Mouse (Mus musculus): ENCODE measurements around the gene Etfbkmt.

DNA sequence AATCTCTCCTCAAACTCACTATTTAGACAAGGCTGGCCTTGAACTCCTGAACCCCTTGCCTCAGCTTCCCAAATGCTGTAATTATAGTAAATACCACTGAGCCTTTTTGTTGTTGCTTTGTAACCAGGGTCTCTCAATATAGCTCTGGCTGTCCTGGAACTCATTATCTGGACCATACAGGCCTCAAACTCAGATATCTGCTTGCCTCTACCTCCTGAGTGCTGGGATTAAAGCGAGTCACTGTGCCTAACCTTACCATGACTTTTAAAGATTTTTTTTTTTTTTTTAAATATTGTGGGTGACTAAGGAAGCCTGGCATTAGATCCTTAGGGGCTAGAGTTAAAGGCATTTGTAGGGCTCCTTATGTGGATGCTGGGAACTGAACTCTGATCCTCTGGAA, 44.4 kb downstream of the Etfbkmt start:
- TF ChIP-seq CTCF (IDR thresholded peaks at IDR 0.05; ENCODE audit: borderline replicate concordance, control insufficient read depth, extremely low read depth, insufficient read depth, low read length, poor library complexity) (no peak), POLR2A (IDR thresholded peaks at IDR 0.05; ENCODE audit: control insufficient read depth, extremely low read depth, insufficient read depth, low read length, poor library complexity) (no peak)

All from thymus, adult 2 months (tissue).